Mouse (Mus musculus) c-Kit-positive CD71-positive TER-119-negative erythroid progenitor cells, embryonic 14.5 days (primary cell): Measurements from ENCODE around the gene Pla2g4e.
A peak's percentile ranks its signal among the peaks of the same experiment; 100 is the strongest.
"Not testable (repeated sequence)": the region's sequence is repeated elsewhere in the genome, so short reads cannot be mapped to it uniquely, and the experiment has no call there.

ENCODE experiments used
- DNase-seq: peaks from one replicate; pipeline ENCODE4 v3.0.0-alpha.2; 2013; ENCODE audit warnings: low read depth

The Pla2g4e gene

DNA sequence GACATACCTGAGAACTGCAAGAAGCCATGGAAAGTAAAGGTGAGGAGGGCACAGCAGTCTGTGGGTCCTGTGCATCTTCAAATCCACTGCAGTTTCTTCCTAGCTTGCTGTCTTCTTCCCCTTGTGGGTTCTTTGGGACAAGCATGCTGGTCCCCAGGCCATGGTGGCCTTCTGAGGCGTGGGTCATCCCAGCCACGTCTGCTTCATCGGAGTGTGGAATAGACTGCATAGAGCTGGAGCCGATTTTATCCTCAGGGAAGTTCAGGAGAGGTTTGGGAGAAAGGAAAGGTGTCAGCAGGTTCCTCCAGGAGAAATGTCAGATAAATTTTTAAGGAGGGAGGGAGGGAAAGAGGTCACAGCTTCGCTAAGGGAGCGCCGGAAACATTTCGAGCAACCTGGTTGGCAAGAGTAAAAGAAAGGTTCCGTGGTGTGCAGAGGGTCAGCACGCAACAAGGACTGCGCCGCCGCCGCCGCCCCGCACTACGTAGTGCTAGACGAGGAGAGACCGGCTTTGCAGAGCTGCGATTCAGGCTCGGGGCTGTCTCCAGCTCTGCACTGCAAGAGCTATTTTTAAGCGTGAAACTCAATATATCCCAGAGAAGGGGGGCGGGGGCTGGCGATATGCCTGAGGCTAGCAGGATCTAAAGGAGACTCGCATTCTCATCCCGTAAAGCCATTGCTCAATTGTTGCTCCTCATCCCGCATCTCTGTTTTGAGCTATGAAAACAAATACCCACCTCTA is at the start of gene Pla2g4e:
TSS of gene Pla2g4e (minus strand) at position 657 of the 742 bp plus-strand sequence.
- no peak for DNase-seq

DNA sequence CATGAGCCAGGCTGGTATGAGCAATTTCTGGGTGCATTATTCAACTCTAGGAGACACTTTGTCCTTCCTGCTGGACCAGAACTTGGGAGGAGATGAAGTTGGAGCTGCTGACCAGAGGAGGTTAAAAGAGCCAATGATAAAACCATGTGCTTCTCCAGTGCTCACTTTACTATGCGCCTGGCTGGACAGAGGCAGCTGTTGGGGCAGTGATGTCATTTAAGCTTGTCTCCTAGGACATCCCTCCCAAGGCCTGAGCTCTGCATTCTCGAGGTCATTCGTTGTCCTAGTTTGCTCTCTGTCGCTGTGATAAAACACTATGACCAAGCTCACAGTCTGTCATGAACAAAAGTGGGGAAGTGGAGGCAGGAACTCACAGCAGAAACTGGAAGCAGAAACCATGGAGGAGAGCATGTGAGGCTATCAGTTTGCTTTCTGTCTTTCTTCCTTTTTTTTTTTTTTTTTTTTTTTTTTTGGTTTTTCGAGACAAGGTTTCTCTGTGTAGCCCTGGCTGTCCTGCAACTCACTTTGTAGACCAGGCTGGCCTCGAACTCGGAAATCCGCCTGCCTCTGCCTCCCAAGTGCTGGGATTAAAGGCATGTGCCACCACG is 46.4 kb upstream of the Pla2g4e start:
- DNase-seq: no peak

DNA sequence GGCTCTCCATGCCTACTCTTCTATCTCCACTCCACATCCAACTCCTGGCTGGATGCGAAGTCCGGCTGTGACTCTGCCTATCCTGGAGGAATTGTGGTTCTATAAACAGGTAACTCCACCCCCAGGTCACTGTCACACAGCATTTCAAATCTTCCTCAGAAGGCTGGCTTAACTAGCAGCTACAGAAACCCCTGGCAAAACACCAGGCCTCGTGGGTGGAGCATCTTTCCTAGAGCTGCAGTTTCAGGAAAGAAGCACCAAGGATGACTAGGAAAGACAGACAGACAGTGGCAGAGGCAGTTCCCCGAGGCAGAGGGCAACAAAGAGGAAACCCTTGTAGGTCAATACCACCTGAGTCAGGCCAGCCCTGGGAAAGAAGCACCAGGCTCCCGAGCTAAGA is 43.9 kb upstream of the Pla2g4e start, which contains the start of gene Pla2g4d:
TSS of gene Pla2g4d (minus strand) at position 203 of the 400 bp plus-strand sequence.
- DNase-seq: no peak

GRCm38 (mm10) chr2:120288401-120288800 is 43.3 kb upstream of the Pla2g4e start:
- DNase-seq: no peak

GRCm38 (mm10) chr2:120285639-120286038 is 40.5 kb upstream of the Pla2g4e start:
- no peak for DNase-seq

DNA sequence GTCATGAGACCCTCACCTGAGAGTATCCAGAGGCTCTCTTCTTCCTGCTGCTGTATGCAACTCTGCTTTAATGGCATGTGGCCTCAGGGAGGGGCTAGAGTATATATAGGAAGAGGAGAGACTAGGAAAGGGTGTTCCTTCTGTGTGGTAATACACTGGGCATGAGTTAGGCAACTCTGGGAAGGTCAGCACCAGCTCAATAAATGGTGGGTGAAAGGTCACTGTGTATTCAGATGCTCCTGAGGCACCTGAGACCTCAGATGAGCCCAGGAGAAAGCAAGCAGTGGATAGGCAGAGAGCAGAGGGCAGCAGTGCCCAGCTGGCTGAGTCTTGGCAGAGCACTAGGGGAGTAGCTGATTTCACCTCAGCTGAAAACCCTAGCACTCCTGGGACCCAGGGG is 39.6 kb upstream of the Pla2g4e start:
- DNase-seq: no peak

GRCm38 (mm10) chr2:120284094-120284493 is 39.0 kb upstream of the Pla2g4e start:
- DNase-seq: no peak

DNA sequence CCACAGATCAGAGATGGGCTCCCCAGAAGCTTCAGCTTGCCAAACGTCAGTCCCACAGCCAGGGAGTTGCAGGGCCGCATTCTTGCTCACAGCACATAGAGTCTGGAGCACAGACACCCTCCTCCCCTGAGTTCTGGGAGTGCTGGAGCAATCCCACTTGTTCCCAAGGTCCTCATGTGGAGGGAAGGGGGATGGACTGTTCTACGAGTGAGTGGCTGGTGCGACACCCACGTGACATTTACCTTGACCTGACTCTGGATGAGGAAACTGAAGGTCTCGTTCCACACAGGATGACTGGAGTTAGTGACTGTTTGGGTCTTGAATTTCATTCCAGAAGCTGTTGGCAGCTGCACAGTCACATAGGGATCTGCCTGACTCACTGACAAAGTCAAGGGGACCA is 38.4 kb upstream of the Pla2g4e start:
- no peak for DNase-seq

- no peak for DNase-seq
These were observed 36.1 kb upstream of the Pla2g4e start for GRCm38 (mm10) chr2:120281221-120281620.

GRCm38 (mm10) chr2:120279961-120280360 is 34.8 kb upstream of the Pla2g4e start:
- DNase-seq: peak; percentile 44

DNA sequence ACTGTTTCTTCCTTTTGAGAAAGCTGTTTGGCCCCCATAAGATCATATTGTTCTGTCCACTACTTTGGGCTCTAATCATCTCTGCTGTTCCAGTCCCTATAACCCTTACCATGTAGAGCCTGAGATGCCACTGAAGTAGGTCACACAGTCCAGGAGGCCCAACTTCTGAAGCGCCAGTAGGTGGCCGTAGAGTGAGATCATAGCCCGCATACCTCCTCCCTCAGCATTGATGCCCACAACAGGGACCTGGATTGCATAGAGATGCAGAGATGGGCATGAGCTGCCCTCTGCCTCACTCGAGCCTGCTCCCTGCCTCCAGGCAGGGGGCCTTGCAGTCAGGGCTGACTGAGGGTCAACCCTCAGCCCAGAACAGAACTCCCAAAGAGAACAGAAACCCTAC is 31.8 kb upstream of the Pla2g4e start:
- no peak for DNase-seq

DNA sequence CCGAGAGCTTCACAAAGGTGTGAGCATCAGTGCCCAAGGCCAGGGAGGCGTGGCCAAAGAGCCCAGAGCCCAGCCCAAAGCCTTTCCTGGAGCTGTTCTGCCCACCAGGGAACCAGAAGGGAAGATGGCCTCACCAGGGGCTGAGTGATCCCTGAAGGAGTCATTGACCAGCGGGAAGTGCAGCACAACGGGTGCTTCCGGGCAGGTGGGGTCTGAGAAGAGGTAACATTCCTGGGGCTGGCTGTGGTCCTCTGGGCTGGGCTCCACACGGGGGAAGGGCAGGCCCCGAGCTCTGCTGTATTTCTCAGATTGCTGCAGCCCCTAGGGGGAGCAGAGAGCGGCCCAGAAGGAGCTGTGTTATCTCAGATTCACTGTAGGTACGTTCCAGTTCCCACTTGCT is 23.5 kb upstream of the Pla2g4e start:
- no peak for DNase-seq

DNA sequence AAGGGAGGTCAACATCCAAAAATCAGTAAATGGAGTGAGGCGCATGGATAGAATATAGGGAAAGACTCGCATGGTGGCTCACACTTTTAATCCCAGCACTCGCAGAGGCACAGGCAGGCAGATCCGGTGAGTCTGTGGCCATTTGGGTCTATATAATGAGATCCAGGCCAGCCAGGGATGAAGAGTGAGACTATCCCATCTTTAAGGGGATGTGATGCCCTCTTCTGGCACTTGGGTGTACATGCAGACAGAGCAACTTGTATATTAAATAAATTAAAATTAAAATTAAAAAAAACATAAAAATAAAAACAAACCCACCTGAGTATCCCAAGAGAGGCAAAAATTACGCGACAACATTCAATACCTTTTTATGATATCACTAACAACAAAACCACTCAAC is 20.4 kb upstream of the Pla2g4e start:
- DNase-seq: no peak

- DNase-seq: no peak
These were observed 19.7 kb upstream of the Pla2g4e start for GRCm38 (mm10) chr2:120264858-120265257.

- no peak for DNase-seq
These were observed 17.7 kb upstream of the Pla2g4e start for GRCm38 (mm10) chr2:120262876-120263275.

- no peak for DNase-seq
These were observed 16.2 kb upstream of the Pla2g4e start for GRCm38 (mm10) chr2:120261346-120261745.

DNA sequence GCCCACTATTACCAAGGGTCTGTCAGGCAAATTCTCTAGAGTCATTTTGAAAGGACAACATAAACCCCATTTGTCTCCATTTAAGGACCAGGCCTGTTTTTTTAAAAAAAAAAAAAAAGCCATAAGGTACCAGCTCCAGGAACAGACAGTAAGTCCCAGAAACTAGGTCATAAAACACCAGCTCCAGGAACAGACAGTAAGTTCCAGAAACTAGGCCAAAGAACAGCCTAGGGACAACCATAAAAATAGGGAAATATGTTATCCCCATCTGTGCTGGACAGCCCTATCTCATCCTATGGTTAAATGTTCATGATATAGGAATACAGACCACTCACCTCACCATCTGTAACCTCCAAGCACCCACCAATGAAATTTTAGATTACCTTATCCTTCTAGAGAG is 11.1 kb upstream of the Pla2g4e start:
- DNase-seq: no peak

GRCm38 (mm10) chr2:120252644-120253043 is 7.5 kb upstream of the Pla2g4e start:
- no peak for DNase-seq

- no peak for DNase-seq
These were observed 384 bp upstream of the Pla2g4e start for GRCm38 (mm10) chr2:120245421-120246016.

GRCm38 (mm10) chr2:120243995-120244394 is 1.1 kb downstream of the Pla2g4e start:
- no peak for DNase-seq

- DNase-seq: no peak
These were observed 2.2 kb downstream of the Pla2g4e start for GRCm38 (mm10) chr2:120242791-120243467.

DNA sequence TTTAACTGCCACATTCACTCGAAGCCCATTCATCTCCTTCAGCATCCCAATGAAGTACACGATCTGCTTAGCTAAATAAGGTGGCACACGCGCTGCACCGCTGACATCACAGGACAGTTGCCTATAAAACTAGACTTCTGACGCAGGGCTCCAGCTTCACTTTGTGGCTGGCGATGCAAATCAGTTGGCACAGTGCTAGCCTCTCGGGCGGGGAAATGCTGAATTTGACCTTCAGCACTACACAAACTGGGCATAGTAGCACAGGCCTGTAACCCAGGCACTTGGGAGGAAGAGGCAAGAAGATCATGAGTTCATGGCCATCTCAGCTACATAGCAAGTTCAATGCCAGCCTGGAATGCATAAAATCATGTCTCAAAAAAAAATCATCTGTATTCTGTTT is 6.4 kb downstream of the Pla2g4e start:
- DNase-seq: not testable (repeated sequence)

DNA sequence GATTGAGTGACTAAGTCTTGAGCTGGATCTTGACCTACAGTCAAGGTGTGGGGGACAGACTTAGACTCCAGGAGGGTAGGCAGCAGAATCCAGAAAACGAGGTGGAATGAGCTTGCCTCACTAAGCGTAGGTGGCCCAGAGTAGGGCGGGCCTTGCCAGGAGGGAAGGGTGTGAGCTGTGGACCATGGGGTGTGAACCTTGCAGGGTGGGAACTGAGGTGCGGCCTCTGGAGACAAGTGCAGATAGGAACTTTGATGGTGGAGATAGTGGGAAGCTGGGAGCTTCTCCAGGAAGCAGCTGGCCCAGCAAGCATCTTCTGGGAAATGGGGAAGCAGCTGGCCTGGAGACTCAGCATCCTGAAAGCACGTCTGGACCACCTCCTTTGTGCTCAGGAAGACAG is 7.4 kb downstream of the Pla2g4e start:
- no peak for DNase-seq
